Mouse (Mus musculus): ENCODE measurements around the gene Efnb2. TPM values are rescaled to one million over a fixed set of nuclear protein-coding genes. Genes with fewer than 3 reads are reported as not detected.

Gene Efnb2
- polyA plus RNA-seq, 1 experiment from 2014 or later: 9.6 TPM

- no peak overlapping the region for H3K4me3 ChIP-seq (ENCODE audit: low read length)
- H3K27me3 ChIP-seq (replicated peaks; ENCODE audit: control insufficient read depth, insufficient read depth, low read length): no peaks in the 10 kb centered on the region
- H3K27ac ChIP-seq (ENCODE audit: low read depth, low read length): 0 out of 2 replicates have a peak overlapping the region, but pooled peaks have one; percentile 29
- 70% methylated on average over 3 of the region's 3 CpGs for WGBS
- peak; percentile 7; the same call in 1 of the 2 replicates for ATAC-seq
- H3K9ac ChIP-seq (ENCODE audit: low read depth, low read length): no peak overlapping the region
- peaks cover 9% of the 10 kb centered on the region for H3K36me3 ChIP-seq (ENCODE audit: control insufficient read depth, insufficient read depth, low read length)
- H3K4me1 ChIP-seq (ENCODE audit: control insufficient read depth, insufficient read depth, low read depth, low read length): peaks cover 22% of the 10 kb centered on the region
- H3K9me3 ChIP-seq (ENCODE audit: control insufficient read depth, low read length): no peaks in the 10 kb centered on the region
- no peak overlapping the region; the same call in 1 of the 2 replicates for H3K4me2 ChIP-seq (ENCODE audit: low read length)
These were observed 38.6 kb downstream of the Efnb2 start for GRCm38 (mm10) chr8:8622476-8622875.

- Histone ChIP-seq H3K27me3 (replicated peaks; ENCODE audit: control insufficient read depth, insufficient read depth, low read length) (no peaks in the 10 kb centered on the region), H3K36me3 (ENCODE audit: control insufficient read depth, insufficient read depth, low read length) (peaks cover 9% of the 10 kb centered on the region), H3K4me1 (ENCODE audit: control insufficient read depth, insufficient read depth, low read depth, low read length) (peaks cover 22% of the 10 kb centered on the region), H3K27ac (ENCODE audit: low read depth, low read length) (0 out of 2 replicates have a peak overlapping the region, but pooled peaks have one; percentile 29), H3K9me3 (ENCODE audit: control insufficient read depth, low read length) (no peaks in the 10 kb centered on the region), H3K4me2 (ENCODE audit: low read length) (peak overlapping the region; percentile 21; the same call in 1 of the 2 replicates), H3K4me3 (ENCODE audit: low read length) (no peak overlapping the region), H3K9ac (ENCODE audit: low read depth, low read length) (no peak overlapping the region)
- WGBS: 65% methylated on average over 12 of the region's 12 CpGs
- ATAC-seq: peak; percentile 48
These were observed 39.0 kb downstream of the Efnb2 start for GRCm38 (mm10) chr8:8622031-8622430.

GRCm38 (mm10) chr8:8621236-8621917 is 39.7 kb downstream of the Efnb2 start:
- Histone ChIP-seq H3K4me2 (ENCODE audit: low read length) (no peak overlapping the region; the same call in 1 of the 2 replicates), H3K4me1 (ENCODE audit: control insufficient read depth, insufficient read depth, low read depth, low read length) (peaks cover 22% of the 10 kb centered on the region), H3K4me3 (ENCODE audit: low read length) (no peak overlapping the region), H3K9ac (ENCODE audit: low read depth, low read length) (no peak overlapping the region), H3K27me3 (replicated peaks; ENCODE audit: control insufficient read depth, insufficient read depth, low read length) (no peaks in the 10 kb centered on the region), H3K27ac (ENCODE audit: low read depth, low read length) (no peak overlapping the region), H3K9me3 (ENCODE audit: control insufficient read depth, low read length) (no peaks in the 10 kb centered on the region), H3K36me3 (ENCODE audit: control insufficient read depth, insufficient read depth, low read length) (peaks cover 9% of the 10 kb centered on the region)
- peak; percentile 5; the same call in 1 of the 2 replicates for ATAC-seq
- WGBS: 75% methylated on average over 16 of the region's 16 CpGs

GRCm38 (mm10) chr8:8620536-8620935 is 40.5 kb downstream of the Efnb2 start:
- Histone ChIP-seq H3K4me1 (ENCODE audit: control insufficient read depth, insufficient read depth, low read depth, low read length) (peaks cover 22% of the 10 kb centered on the region), H3K9me3 (ENCODE audit: control insufficient read depth, low read length) (no peaks in the 10 kb centered on the region), H3K36me3 (ENCODE audit: control insufficient read depth, insufficient read depth, low read length) (peaks cover 9% of the 10 kb centered on the region), H3K27me3 (replicated peaks; ENCODE audit: control insufficient read depth, insufficient read depth, low read length) (no peaks in the 10 kb centered on the region), H3K9ac (ENCODE audit: low read depth, low read length) (no peak overlapping the region), H3K27ac (ENCODE audit: low read depth, low read length) (no peak overlapping the region), H3K4me3 (ENCODE audit: low read length) (no peak overlapping the region), H3K4me2 (ENCODE audit: low read length) (no peak overlapping the region)
- ATAC-seq: no peak
- WGBS: 85% methylated on average over 21 of the region's 21 CpGs

GRCm38 (mm10) chr8:8619221-8620194 is 41.5 kb downstream of the Efnb2 start:
- H3K27me3 ChIP-seq (replicated peaks; ENCODE audit: control insufficient read depth, insufficient read depth, low read length): no peaks in the 10 kb centered on the region
- WGBS: 37% methylated on average over 19 of the region's 19 CpGs
- H3K4me1 ChIP-seq (ENCODE audit: control insufficient read depth, insufficient read depth, low read depth, low read length): peaks cover 22% of the 10 kb centered on the region
- no peaks in the 10 kb centered on the region for H3K9me3 ChIP-seq (ENCODE audit: control insufficient read depth, low read length)
- H3K4me2 ChIP-seq (ENCODE audit: low read length): no peak overlapping the region
- no peak; the same call in 1 of the 2 replicates for ATAC-seq
- no peak overlapping the region for H3K4me3 ChIP-seq (ENCODE audit: low read length)
- H3K36me3 ChIP-seq (ENCODE audit: control insufficient read depth, insufficient read depth, low read length): peaks cover 9% of the 10 kb centered on the region
- no peak overlapping the region for H3K9ac ChIP-seq (ENCODE audit: low read depth, low read length)
- H3K27ac ChIP-seq (ENCODE audit: low read depth, low read length): no peak overlapping the region

- no peaks in the 10 kb centered on the region for H3K36me3 ChIP-seq (ENCODE audit: control insufficient read depth, insufficient read depth, low read length)
- 86% methylated on average over 1 of the region's 1 CpGs for WGBS
These were observed 47.2 kb downstream of the Efnb2 start for GRCm38 (mm10) chr8:8613844-8614243.

GRCm38 (mm10) chr8:8611928-8612327 is 49.1 kb downstream of the Efnb2 start:
- 86% methylated on average over 4 of the region's 4 CpGs for WGBS
- no peak overlapping the region for H3K4me3 ChIP-seq (ENCODE audit: low read length)
- peaks cover 5% of the 10 kb centered on the region; the same call in 1 of the 2 replicates for H3K4me1 ChIP-seq (ENCODE audit: control insufficient read depth, insufficient read depth, low read depth, low read length)
- H3K27ac ChIP-seq (ENCODE audit: low read depth, low read length): no peak overlapping the region
- ATAC-seq: no peak
- no peak overlapping the region for H3K4me2 ChIP-seq (ENCODE audit: low read length)
- H3K27me3 ChIP-seq (replicated peaks; ENCODE audit: control insufficient read depth, insufficient read depth, low read length): no peaks in the 10 kb centered on the region
- H3K9me3 ChIP-seq (ENCODE audit: control insufficient read depth, low read length): no peaks in the 10 kb centered on the region
- H3K9ac ChIP-seq (ENCODE audit: low read depth, low read length): no peak overlapping the region
- no peaks in the 10 kb centered on the region for H3K36me3 ChIP-seq (ENCODE audit: control insufficient read depth, insufficient read depth, low read length)

More at GRCm38 (mm10) chr8:8613844-8614243, 47.2 kb downstream of the Efnb2 start:
- Histone ChIP-seq H3K9ac (ENCODE audit: low read depth, low read length) (no peak overlapping the region), H3K4me3 (ENCODE audit: low read length) (no peak overlapping the region), H3K4me2 (ENCODE audit: low read length) (no peak overlapping the region), H3K27me3 (replicated peaks; ENCODE audit: control insufficient read depth, insufficient read depth, low read length) (no peaks in the 10 kb centered on the region), H3K4me1 (ENCODE audit: control insufficient read depth, insufficient read depth, low read depth, low read length) (peaks cover 5% of the 10 kb centered on the region; the same call in 1 of the 2 replicates), H3K9me3 (ENCODE audit: control insufficient read depth, low read length) (no peaks in the 10 kb centered on the region), H3K27ac (ENCODE audit: low read depth, low read length) (no peak overlapping the region)
- no peak for ATAC-seq

GRCm38 (mm10) chr8:8609791-8610190 is 51.3 kb downstream of the Efnb2 start:
- H3K4me2 ChIP-seq (ENCODE audit: low read length): no peak overlapping the region
- no peaks in the 10 kb centered on the region for H3K36me3 ChIP-seq (ENCODE audit: control insufficient read depth, insufficient read depth, low read length)
- H3K27ac ChIP-seq (ENCODE audit: low read depth, low read length): no peak overlapping the region
- no peak overlapping the region for H3K4me3 ChIP-seq (ENCODE audit: low read length)
- H3K27me3 ChIP-seq (replicated peaks; ENCODE audit: control insufficient read depth, insufficient read depth, low read length): no peaks in the 10 kb centered on the region
- WGBS: 20% methylated on average over 7 of the region's 7 CpGs
- no peak overlapping the region for H3K9ac ChIP-seq (ENCODE audit: low read depth, low read length)
- no peaks in the 10 kb centered on the region for H3K9me3 ChIP-seq (ENCODE audit: control insufficient read depth, low read length)
- ATAC-seq: no peak
- H3K4me1 ChIP-seq (ENCODE audit: control insufficient read depth, insufficient read depth, low read depth, low read length): peaks cover 5% of the 10 kb centered on the region; the same call in 1 of the 2 replicates

GRCm38 (mm10) chr8:8609141-8609540 is 51.9 kb downstream of the Efnb2 start:
- no peak overlapping the region for H3K9ac ChIP-seq (ENCODE audit: low read depth, low read length)
- H3K36me3 ChIP-seq (ENCODE audit: control insufficient read depth, insufficient read depth, low read length): no peaks in the 10 kb centered on the region
- peaks cover 5% of the 10 kb centered on the region; the same call in 1 of the 2 replicates for H3K4me1 ChIP-seq (ENCODE audit: control insufficient read depth, insufficient read depth, low read depth, low read length)
- peak; percentile 45; the same call in 1 of the 2 replicates for ATAC-seq
- H3K27ac ChIP-seq (ENCODE audit: low read depth, low read length): no peak overlapping the region
- no peak overlapping the region for H3K4me3 ChIP-seq (ENCODE audit: low read length)
- no peaks in the 10 kb centered on the region for H3K9me3 ChIP-seq (ENCODE audit: control insufficient read depth, low read length)
- 14% methylated on average over 5 of the region's 5 CpGs for WGBS
- no peaks in the 10 kb centered on the region for H3K27me3 ChIP-seq (replicated peaks; ENCODE audit: control insufficient read depth, insufficient read depth, low read length)
- H3K4me2 ChIP-seq (ENCODE audit: low read length): no peak overlapping the region

Data from hindbrain, embryonic 16.5 days (tissue).